In genomic region chr11:78155674-78156073, GRCm38 (mm10) we compare ENCODE assay signal across 14 mouse cellular contexts.
"Had no signal": no experiment of that assay in that cellular context is flagged by ENCODE, and none has a peak within 500 bp of the region (broad histone marks: within the 10 kb centered on the region; RNA-seq: fewer than 3 reads in every experiment).

No protein-coding gene starts in this region.

- H3K27ac ChIP-seq: midbrain, embryonic 10.5 days; neural tube, embryonic 12.5 days; stomach, embryonic 15.5 days had no signal

- H3K4me2 ChIP-seq: limb, embryonic 15.5 days; lung, embryonic 14.5 days; neural tube, embryonic 12.5 days; stomach, embryonic 15.5 days had no signal

- H3K9ac ChIP-seq: limb, embryonic 15.5 days; lung, embryonic 14.5 days; neural tube, embryonic 12.5 days; stomach, embryonic 15.5 days had no signal

- DNase-seq: kidney, adult 9 months; kidney, postnatal 14 days; left cerebral cortex, postnatal 4 days; lung, embryonic 14.5 days; lung, postnatal 10 days; lung, postnatal 4 days; midbrain, embryonic 14.5 days; right cerebral cortex, postnatal 14 days; thymus, postnatal 4 days had no signal

- H3K4me3 ChIP-seq: limb, embryonic 15.5 days; midbrain, embryonic 10.5 days; myocyte; neural tube, embryonic 12.5 days; stomach, embryonic 15.5 days had no signal

- H3K27me3 ChIP-seq: limb, embryonic 15.5 days; neural tube, embryonic 12.5 days; stomach, embryonic 15.5 days had no signal

- H3K9me3 ChIP-seq: limb, embryonic 15.5 days; midbrain, embryonic 10.5 days; neural tube, embryonic 12.5 days; stomach, embryonic 15.5 days had no signal
